Mouse (Mus musculus) hindbrain, embryonic 10.5 days (tissue): ENCODE measurements around the gene Zfp609. TPM values are rescaled to one million over a fixed set of nuclear protein-coding genes. Genes with fewer than 3 reads are reported as not detected.

Source experiments
- DNase-seq: peaks from one replicate; pipeline ENCODE4 v3.0.0-alpha.2; 2017; ENCODE audit warnings: low spot score
- H3K27ac ChIP-seq: fragments of 300-500 bp; sonication (generic); 2 replicates; pipeline ENCODE4 v1.5.1; 2016; ENCODE audit warnings: mild to moderate bottlenecking, moderate library complexity
- H3K27me3 ChIP-seq: fragments of 300-500 bp; sonication (generic); 2 replicates; pipeline ENCODE4 v1.6.1; 2016; ENCODE audit warnings: mild to moderate bottlenecking; ENCODE audit not compliant: poor library complexity, insufficient read depth, severe bottlenecking
- H3K36me3 ChIP-seq: fragments of 300-500 bp; sonication (generic); 2 replicates; pipeline ENCODE4 v1.6.1; 2016; ENCODE audit warnings: mild to moderate bottlenecking, moderate library complexity
- H3K4me1 ChIP-seq: fragments of 300-500 bp; sonication (generic); replicated peaks from 2 replicates; pipeline ENCODE4 v1.6.1; 2016; ENCODE audit warnings: mild to moderate bottlenecking
- H3K4me3 ChIP-seq: fragments of 300-500 bp; sonication (generic); 2 replicates; pipeline ENCODE4 v1.5.1; 2016; ENCODE audit warnings: mild to moderate bottlenecking, moderate library complexity
- H3K9me3 ChIP-seq: fragments of 300-500 bp; sonication (generic); 2 replicates; pipeline ENCODE4 v1.6.1; 2016; ENCODE audit warnings: mild to moderate bottlenecking, moderate library complexity
- whole genome bisulfite sequencing: fragments of 180-500 bp; shearing (Covaris S2); methylation state at CpG from one replicate; pipeline ENCODE4 v1.1.7; 2016; 5-methylcytosine and 5-hydroxymethylcytosine counted together
- polyA plus RNA-seq: library from polyadenylated mRNA; unstranded; fragments of >200 nt; fragmentation: Nextera tagmentation; extraction: Ambion mirVana; gene quantifications from 2 replicates; pipeline ENCODE4 v1.2.1, GENCODE M21; 2016

Gene Zfp609
- polyA plus RNA-seq, 1 experiment from 2014 or later = 9.2 TPM

DNA sequence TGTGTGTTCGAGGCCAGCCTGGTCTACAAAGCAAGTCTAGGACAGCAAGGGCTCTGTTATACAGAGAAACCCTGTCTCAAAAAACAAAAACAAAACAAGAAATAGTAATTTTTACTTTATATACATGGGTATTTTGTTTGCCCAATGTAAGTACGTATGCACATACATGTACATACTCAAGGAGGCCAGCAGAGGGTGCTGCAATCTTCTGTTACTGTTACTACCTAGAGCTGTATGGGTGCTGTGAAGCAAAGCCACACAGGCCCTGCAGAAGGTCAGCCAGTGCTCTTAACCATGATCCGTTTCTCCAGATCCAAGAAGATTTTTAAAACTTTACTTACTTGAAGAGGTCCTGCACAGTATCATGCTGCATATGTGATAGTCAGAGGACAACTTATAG lies 74.7 kb downstream of the Zfp609 start:
- no peak overlapping the region for H3K27ac ChIP-seq
- peaks cover 23% of the 10 kb centered on the region for H3K36me3 ChIP-seq
- no peaks in the 10 kb centered on the region for H3K27me3 ChIP-seq
- WGBS = 96% methylated on average over 3 of the region's 3 CpGs
- peaks cover 3% of the 10 kb centered on the region; the same call in 1 of the 2 replicates for H3K4me1 ChIP-seq
- H3K4me3 ChIP-seq = no peak overlapping the region
- no peaks in the 10 kb centered on the region for H3K9me3 ChIP-seq
- no peak for DNase-seq

DNA sequence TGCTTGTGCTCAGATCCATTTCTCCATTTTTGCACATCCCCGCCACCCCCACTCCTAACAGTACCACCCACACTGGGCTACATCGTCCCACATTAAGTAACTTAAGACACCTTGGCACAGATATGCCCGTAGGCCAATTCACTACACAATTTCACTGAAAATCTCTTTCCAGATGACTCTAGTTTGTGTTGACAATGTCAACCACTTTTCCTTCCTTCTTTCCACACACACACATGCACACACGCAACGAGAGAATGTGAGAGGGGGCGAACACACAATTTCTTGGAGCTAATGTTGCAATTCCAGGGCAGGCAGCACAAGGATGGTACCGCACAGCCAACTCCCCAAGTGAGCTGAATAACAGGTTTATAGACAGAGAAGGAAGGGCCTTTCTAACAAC lies 75.5 kb downstream of the Zfp609 start:
- no peaks in the 10 kb centered on the region for H3K27me3 ChIP-seq
- peaks cover 3% of the 10 kb centered on the region; the same call in 1 of the 2 replicates for H3K4me1 ChIP-seq
- DNase-seq = no peak
- H3K9me3 ChIP-seq = no peaks in the 10 kb centered on the region
- H3K4me3 ChIP-seq = no peak overlapping the region
- 98% methylated on average over 7 of the region's 7 CpGs for WGBS
- H3K27ac ChIP-seq = no peak overlapping the region
- peaks cover 23% of the 10 kb centered on the region for H3K36me3 ChIP-seq

DNA sequence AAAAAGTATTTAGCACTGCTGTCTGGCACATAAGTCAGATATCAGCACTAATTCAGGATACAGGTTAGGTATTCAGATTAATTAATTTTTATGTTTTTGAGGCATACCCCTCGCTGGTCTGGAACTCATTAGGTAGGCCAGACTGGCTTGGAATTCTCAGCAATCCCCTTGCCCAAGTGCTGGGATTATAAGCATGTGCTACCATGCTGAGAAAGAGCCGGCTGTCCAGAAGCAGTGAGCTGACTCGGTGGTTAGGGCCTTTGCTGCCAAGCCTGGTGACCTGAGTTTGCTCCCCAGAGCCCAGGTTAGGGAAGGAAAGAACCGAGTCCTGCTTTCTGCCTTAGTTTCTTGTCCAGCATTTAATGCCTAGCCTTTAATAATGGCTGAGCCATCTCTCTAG lies 79.3 kb downstream of the Zfp609 start:
- 60% methylated on average over 4 of the region's 4 CpGs for WGBS
- no peak for DNase-seq
- no peak overlapping the region for H3K4me3 ChIP-seq
- H3K36me3 ChIP-seq = peaks cover 17% of the 10 kb centered on the region
- H3K27ac ChIP-seq = no peak overlapping the region
- H3K4me1 ChIP-seq = peaks cover 38% of the 10 kb centered on the region
- H3K27me3 ChIP-seq = no peaks in the 10 kb centered on the region
- H3K9me3 ChIP-seq = no peaks in the 10 kb centered on the region

- H3K36me3 ChIP-seq = peaks cover 7% of the 10 kb centered on the region
- no peak overlapping the region for H3K4me3 ChIP-seq
- no peak for DNase-seq
- WGBS = 84% methylated on average over 2 of the region's 2 CpGs
- H3K4me1 ChIP-seq = peaks cover 38% of the 10 kb centered on the region
- H3K9me3 ChIP-seq = no peaks in the 10 kb centered on the region
- no peaks in the 10 kb centered on the region for H3K27me3 ChIP-seq
- H3K27ac ChIP-seq = no peak overlapping the region
These were observed 80.9 kb downstream of the Zfp609 start for GRCm38 (mm10) chr9:65746479-65746878.

GRCm38 (mm10) chr9:65745456-65745855 lies 81.9 kb downstream of the Zfp609 start:
- Histone ChIP-seq H3K27ac (peak overlapping the region; percentile 12; the same call in 1 of the 2 replicates), H3K4me1 (peaks cover 38% of the 10 kb centered on the region)
- 79% methylated on average over 5 of the region's 5 CpGs for WGBS

DNA sequence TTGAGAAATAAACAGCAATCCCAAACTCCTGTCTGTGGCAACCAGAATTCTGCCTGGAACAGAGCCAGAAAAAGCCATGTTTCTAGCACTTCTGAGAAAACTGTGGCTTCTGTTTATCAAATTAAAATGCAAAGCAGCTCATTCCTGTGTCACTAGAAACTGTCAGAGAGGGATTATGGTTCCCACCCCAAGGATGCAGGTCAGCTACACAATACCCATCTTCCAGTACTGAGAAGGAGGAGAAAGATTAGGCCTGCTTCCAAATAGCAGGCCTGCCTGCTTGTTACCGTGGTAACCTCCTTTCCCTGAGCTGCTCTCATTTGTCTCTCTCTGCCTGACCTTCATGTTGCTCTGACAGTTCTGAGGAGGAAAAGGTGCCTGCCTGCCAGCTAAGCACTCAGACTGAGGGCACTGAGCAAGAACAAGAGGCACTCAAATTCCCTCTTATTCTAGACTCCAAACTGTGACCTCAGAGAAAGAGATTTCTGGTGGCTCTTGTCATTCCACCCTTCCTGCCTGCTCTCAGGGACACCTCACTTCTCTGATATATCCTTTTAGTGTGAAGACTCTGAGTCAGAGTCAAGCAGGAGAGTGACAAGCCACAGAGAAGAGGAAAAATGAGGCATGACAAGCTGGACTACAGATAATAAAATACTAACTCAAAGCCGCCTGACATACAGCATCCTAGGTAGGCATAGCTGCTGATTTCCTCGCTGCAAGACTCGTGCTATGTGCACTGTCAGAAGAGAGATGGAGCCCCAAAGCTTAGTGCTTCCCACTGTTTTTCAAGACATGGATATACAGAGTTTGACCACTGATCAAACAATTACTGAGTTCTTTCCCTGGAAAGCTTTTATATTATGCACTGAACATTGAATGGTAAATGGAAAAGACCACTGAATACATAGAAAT lies 82.9 kb downstream of the Zfp609 start:
- 51% methylated on average over 4 of the region's 4 CpGs for WGBS
- H3K4me3 ChIP-seq = no peak overlapping the region
- H3K27me3 ChIP-seq = no peaks in the 10 kb centered on the region
- H3K36me3 ChIP-seq = peaks cover 10% of the 10 kb centered on the region
- H3K4me1 ChIP-seq = peaks cover 38% of the 10 kb centered on the region
- H3K27ac ChIP-seq = peak overlapping the region; percentile 62
- H3K9me3 ChIP-seq = no peaks in the 10 kb centered on the region
- DNase-seq = peak; percentile 47

More at GRCm38 (mm10) chr9:65745456-65745855, 81.9 kb downstream of the Zfp609 start:
- Histone ChIP-seq H3K9me3 (no peaks in the 10 kb centered on the region), H3K36me3 (no peaks in the 10 kb centered on the region), H3K4me3 (no peak overlapping the region), H3K27me3 (no peaks in the 10 kb centered on the region)
- no peak for DNase-seq

- H3K36me3 ChIP-seq = peaks cover 16% of the 10 kb centered on the region
- no peaks in the 10 kb centered on the region for H3K9me3 ChIP-seq
- H3K27ac ChIP-seq = peak overlapping the region; percentile 62; the same call in 1 of the 2 replicates
- peaks cover 38% of the 10 kb centered on the region for H3K4me1 ChIP-seq
- H3K27me3 ChIP-seq = no peaks in the 10 kb centered on the region
- no peak for DNase-seq
- no peak overlapping the region for H3K4me3 ChIP-seq
These were observed 83.6 kb downstream of the Zfp609 start for GRCm38 (mm10) chr9:65743809-65744170.

GRCm38 (mm10) chr9:65743322-65743721 lies 84.0 kb downstream of the Zfp609 start:
- Histone ChIP-seq H3K27me3 (no peaks in the 10 kb centered on the region), H3K27ac (no peak overlapping the region), H3K4me1 (peaks cover 38% of the 10 kb centered on the region), H3K9me3 (no peaks in the 10 kb centered on the region), H3K36me3 (peaks cover 20% of the 10 kb centered on the region), H3K4me3 (no peak overlapping the region)
- no peak for DNase-seq

DNA sequence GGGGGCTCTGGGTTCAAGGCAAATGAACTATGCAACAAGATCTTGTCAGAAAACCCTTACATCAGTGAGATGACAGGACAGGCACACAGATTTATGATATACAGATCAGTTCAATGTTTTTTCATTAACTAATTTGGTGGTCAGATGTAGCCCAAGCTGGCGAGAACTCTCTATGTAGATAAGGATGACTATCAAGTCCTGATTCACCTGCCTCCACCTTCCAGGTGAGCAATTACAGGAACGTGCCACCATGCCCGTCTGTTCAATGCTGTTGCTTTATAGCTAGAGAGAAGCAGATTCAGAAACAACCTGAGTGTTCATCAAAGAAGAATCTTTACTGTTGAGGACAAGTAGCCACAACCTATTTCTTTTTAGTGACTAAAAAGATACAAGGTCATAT lies 84.6 kb downstream of the Zfp609 start:
- no peaks in the 10 kb centered on the region for H3K27me3 ChIP-seq
- 93% methylated on average over 3 of the region's 3 CpGs for WGBS
- peaks cover 20% of the 10 kb centered on the region for H3K36me3 ChIP-seq
- no peak overlapping the region for H3K27ac ChIP-seq
- no peaks in the 10 kb centered on the region for H3K9me3 ChIP-seq
- no peak overlapping the region for H3K4me3 ChIP-seq
- DNase-seq = no peak
- peaks cover 36% of the 10 kb centered on the region for H3K4me1 ChIP-seq

- H3K27ac ChIP-seq = no peak overlapping the region
- no peak for DNase-seq
- H3K4me3 ChIP-seq = no peak overlapping the region
- H3K4me1 ChIP-seq = peaks cover 30% of the 10 kb centered on the region
- peaks cover 20% of the 10 kb centered on the region for H3K36me3 ChIP-seq
- no peaks in the 10 kb centered on the region for H3K9me3 ChIP-seq
- WGBS = 93% methylated on average over 14 of the region's 14 CpGs
- H3K27me3 ChIP-seq = no peaks in the 10 kb centered on the region
These were observed 86.1 kb downstream of the Zfp609 start for GRCm38 (mm10) chr9:65741066-65741852.

DNA sequence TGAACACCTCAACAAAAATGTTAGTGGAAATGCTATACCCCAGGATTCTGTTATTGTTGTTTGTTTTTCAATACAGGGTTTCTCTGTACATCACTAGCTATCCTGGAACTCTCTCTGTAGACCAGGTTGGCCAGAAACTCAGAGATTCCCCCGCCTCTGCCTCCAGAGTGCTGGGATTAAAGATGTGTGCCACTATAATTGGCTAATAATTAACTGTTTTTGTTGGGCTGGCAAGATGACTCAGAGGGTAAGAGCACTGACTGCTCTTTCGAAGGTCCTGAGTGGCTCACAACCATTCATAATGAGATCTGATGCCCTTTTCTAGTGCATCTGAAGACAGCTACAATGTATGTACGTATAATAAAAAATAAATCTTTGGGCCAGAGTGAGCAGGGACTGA lies 92.4 kb downstream of the Zfp609 start:
- 94% methylated on average over 3 of the region's 3 CpGs for WGBS
- no peak overlapping the region for H3K4me3 ChIP-seq
- no peak for DNase-seq
- no peaks in the 10 kb centered on the region for H3K4me1 ChIP-seq
- H3K27me3 ChIP-seq = no peaks in the 10 kb centered on the region
- H3K9me3 ChIP-seq = no peaks in the 10 kb centered on the region
- H3K36me3 ChIP-seq = peaks cover 56% of the 10 kb centered on the region
- no peak overlapping the region for H3K27ac ChIP-seq

DNA sequence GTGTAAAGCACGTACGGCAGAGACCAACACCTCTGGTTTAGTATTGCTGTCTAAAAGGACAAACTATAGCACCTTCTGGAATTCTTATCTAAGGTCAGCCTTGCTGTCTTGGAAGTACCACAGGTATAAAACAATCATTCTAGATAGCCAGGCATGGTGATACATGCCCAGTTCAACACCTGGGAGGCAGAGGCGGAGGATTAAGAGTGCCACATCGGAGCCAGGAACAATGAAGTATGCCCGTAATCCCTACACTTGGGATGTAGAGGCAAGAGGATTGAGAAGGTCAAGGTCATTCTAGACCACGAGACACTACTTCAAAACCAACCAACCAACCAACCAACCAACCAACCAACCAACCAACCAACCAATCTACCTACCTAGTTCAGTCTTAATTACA lies 98.8 kb downstream of the Zfp609 start:
- H3K36me3 ChIP-seq = peaks cover 49% of the 10 kb centered on the region
- DNase-seq = no peak
- WGBS = 98% methylated on average over 6 of the region's 6 CpGs

GRCm38 (mm10) chr9:65727491-65727890 lies 99.9 kb downstream of the Zfp609 start:
- H3K9me3 ChIP-seq = no peaks in the 10 kb centered on the region
- WGBS = 91% methylated on average over 4 of the region's 4 CpGs
- H3K27me3 ChIP-seq = no peaks in the 10 kb centered on the region

More for the DNA sequence above, 98.8 kb downstream of the Zfp609 start:
- Histone ChIP-seq H3K4me1 (peaks cover 22% of the 10 kb centered on the region), H3K27ac (no peak overlapping the region), H3K27me3 (no peaks in the 10 kb centered on the region), H3K4me3 (no peak overlapping the region), H3K9me3 (no peaks in the 10 kb centered on the region)

More at GRCm38 (mm10) chr9:65727491-65727890, 99.9 kb downstream of the Zfp609 start:
- no peak overlapping the region for H3K27ac ChIP-seq
- H3K4me3 ChIP-seq = no peak overlapping the region
- peaks cover 38% of the 10 kb centered on the region for H3K36me3 ChIP-seq
- H3K4me1 ChIP-seq = peaks cover 25% of the 10 kb centered on the region
- DNase-seq = no peak
